Mouse (Mus musculus) left cerebral cortex, postnatal 36 days (tissue): ENCODE results near the gene Serpinb6b. TPM values are rescaled to one million over a fixed set of nuclear protein-coding genes. Genes with fewer than 3 reads are reported as not detected.
A peak's percentile ranks its signal among the peaks of the same experiment; 100 is the strongest.

Source experiments
- DNase-seq, 2 experiments: peaks; one replicate each; pipeline ENCODE4 v3.0.0; 2021 to 2022; ENCODE audit warnings: low spot score in 2 of 2, mixed read lengths in 1 of 2
- intact Hi-C: fragments of 180-260 bp; cut with DNase I; formaldehyde crosslinking; loops from one replicate; pipeline ENCODE4 v1.15.1; 2025
- total RNA-seq, 2 experiments: library from RNA; stranded (reverse); gene quantifications; 2 replicates each; pipeline ENCODE4 v1.2.3; 2021

Gene Serpinb6b
- total RNA-seq, 2 experiments from 2014 or later = 1.7 to 3.2 TPM

GRCm38 (mm10) chr13:32970776-32971175, 5.8 kb downstream of the Serpinb6b start:
- intact Hi-C loops = no loop called here
- no peak for DNase-seq

GRCm38 (mm10) chr13:32974268-32974667, 9.3 kb downstream of the Serpinb6b start:
- DNase-seq = no peak
- intact Hi-C loops = no loop called here

- intact Hi-C loops = no loop called here
- no peak for DNase-seq
These were observed 10.0 kb downstream of the Serpinb6b start for GRCm38 (mm10) chr13:32974889-32975460.

GRCm38 (mm10) chr13:32975710-32976109, 10.7 kb downstream of the Serpinb6b start:
- intact Hi-C loops = no loop called here
- no peak for DNase-seq

- intact Hi-C loops = no loop called here
- no peak for DNase-seq
These were observed 17.6 kb downstream of the Serpinb6b start for GRCm38 (mm10) chr13:32982556-32983042.

- DNase-seq = no peak
- intact Hi-C loops = no loop called here
These were observed 21.2 kb downstream of the Serpinb6b start for GRCm38 (mm10) chr13:32986256-32986655.

GRCm38 (mm10) chr13:32993152-32993893, 28.3 kb downstream of the Serpinb6b start:
- intact Hi-C loops = no loop called here
- DNase-seq = no peak

- intact Hi-C loops = no loop called here
These were observed 28.9 kb downstream of the Serpinb6b start for GRCm38 (mm10) chr13:32993894-32994242.

GRCm38 (mm10) chr13:32995051-32995450, 30.0 kb downstream of the Serpinb6b start:
- intact Hi-C loops = no loop called here

More at GRCm38 (mm10) chr13:32993894-32994242, 28.9 kb downstream of the Serpinb6b start:
- no peak for DNase-seq

GRCm38 (mm10) chr13:33001341-33001740, 36.3 kb downstream of the Serpinb6b start:
- intact Hi-C loops = loop anchor here (5.0 kb wide), 1 partner anchor 71 kb away; no protein-coding TSS in a partner anchor

More at GRCm38 (mm10) chr13:32995051-32995450, 30.0 kb downstream of the Serpinb6b start:
- DNase-seq = no peak

GRCm38 (mm10) chr13:33002950-33003349, 37.9 kb downstream of the Serpinb6b start, which contains the start of gene Serpinb9:
TSS of gene Serpinb9 (plus strand) at chr13:33003250.
- intact Hi-C loops = loop anchor here (5.0 kb wide), 1 partner anchor 69 kb away; no protein-coding TSS in a partner anchor
- DNase-seq = no peak

More at GRCm38 (mm10) chr13:33001341-33001740, 36.3 kb downstream of the Serpinb6b start:
- no peak for DNase-seq

GRCm38 (mm10) chr13:33003523-33004413, 38.8 kb downstream of the Serpinb6b start:
- intact Hi-C loops = loop anchor here (5.0 kb wide), 1 partner anchor 69 kb away; no protein-coding TSS in a partner anchor
- DNase-seq = no peak

- intact Hi-C loops = loop anchor here (5.0 kb wide), 1 partner anchor 68 kb away; no protein-coding TSS in a partner anchor
These were observed 39.6 kb downstream of the Serpinb6b start for GRCm38 (mm10) chr13:33004414-33005105.

GRCm38 (mm10) chr13:33005501-33006075, 40.6 kb downstream of the Serpinb6b start:
- intact Hi-C loops = no loop called here
- no peak for DNase-seq

More at GRCm38 (mm10) chr13:33004414-33005105, 39.6 kb downstream of the Serpinb6b start:
- DNase-seq = peak; percentile 73 to 79

GRCm38 (mm10) chr13:33006555-33006954, 41.5 kb downstream of the Serpinb6b start:
- no peak for DNase-seq
- intact Hi-C loops = no loop called here

- intact Hi-C loops = no loop called here
- no peak for DNase-seq
These were observed 47.4 kb downstream of the Serpinb6b start for GRCm38 (mm10) chr13:33012395-33012794.

- intact Hi-C loops = no loop called here
- DNase-seq = no peak
These were observed 48.3 kb downstream of the Serpinb6b start for GRCm38 (mm10) chr13:33013271-33013670.

- no peak for DNase-seq
- intact Hi-C loops = no loop called here
These were observed 57.4 kb downstream of the Serpinb6b start for GRCm38 (mm10) chr13:33022371-33022770.
